In the genomic region with DNA sequence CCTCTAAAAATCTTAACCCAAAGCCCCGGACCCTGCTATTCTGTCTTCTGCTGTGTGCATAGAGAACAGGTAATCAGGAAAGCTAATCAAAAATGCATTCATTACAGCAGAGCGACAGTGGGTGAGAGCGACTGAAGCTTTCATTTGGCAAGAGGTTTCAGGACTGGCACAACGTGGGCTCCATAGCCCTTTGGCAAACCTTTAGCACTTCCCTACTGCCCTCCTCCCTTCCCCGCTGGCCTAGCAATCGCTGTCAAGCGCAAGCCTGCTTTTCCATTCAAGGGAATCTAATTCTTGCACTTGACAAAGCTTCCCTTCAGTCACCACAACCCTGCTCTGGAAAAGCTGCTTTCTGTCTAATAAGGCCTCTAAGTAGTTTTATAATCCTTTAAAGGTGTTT, we compare ENCODE assay signal across 33 mouse cellular contexts. TPM values are rescaled to one million over a fixed set of nuclear protein-coding genes. Genes with fewer than 3 reads are reported as not detected.
A peak's percentile ranks its signal among the peaks of the same experiment; 100 is the strongest.
DNase-seq lines count a peak whose midpoint lies in the region; ATAC-seq and TF ChIP-seq lines count a peak whose summit lies in the region.
"Had no signal": no experiment of that assay in that cellular context is flagged by ENCODE, and none has a peak within 500 bp of the region (broad histone marks: within the 10 kb centered on the region; RNA-seq: fewer than 3 reads in every experiment).

No protein-coding gene starts in this region.

- no peak for TF ChIP-seq CTCF in hindbrain, postnatal 0 days (IDR thresholded peaks at IDR 0.05; ENCODE audit: low read depth)

- H3K36me3 ChIP-seq in hindbrain, postnatal 0 days (ENCODE audit: insufficient read depth, low read length) = no peaks in the 10 kb centered on the region
- no peaks in the 10 kb centered on the region for H3K36me3 ChIP-seq in hindbrain, embryonic 11.5 days (ENCODE audit: control insufficient read depth, insufficient read depth, low read length)
- H3K36me3 ChIP-seq in midbrain, embryonic 16.5 days (ENCODE audit: control insufficient read depth, insufficient read depth, low read length) = no peaks in the 10 kb centered on the region
- no peaks in the 10 kb centered on the region for H3K36me3 ChIP-seq in midbrain, embryonic 11.5 days (ENCODE audit: control insufficient read depth, insufficient read depth, low read length)
- H3K36me3 ChIP-seq: embryonic facial prominence, embryonic 13.5 days; forebrain, embryonic 10.5 days; G1E; heart, embryonic 10.5 days; heart, embryonic 15.5 days; hindbrain, embryonic 15.5 days; intestine, embryonic 15.5 days; neural tube, embryonic 15.5 days had no signal

- H3K9me3 ChIP-seq in hindbrain, postnatal 0 days (ENCODE audit: low read length) = no peaks in the 10 kb centered on the region
- no peaks in the 10 kb centered on the region for H3K9me3 ChIP-seq in hindbrain, embryonic 11.5 days (ENCODE audit: control insufficient read depth, low read length)
- H3K9me3 ChIP-seq in midbrain, embryonic 16.5 days (replicated peaks; ENCODE audit: control insufficient read depth, low read length, poor library complexity, severe bottlenecking) = no peaks in the 10 kb centered on the region
- no peaks in the 10 kb centered on the region for H3K9me3 ChIP-seq in midbrain, embryonic 11.5 days (ENCODE audit: control insufficient read depth, low read length)
- H3K9me3 ChIP-seq: embryonic facial prominence, embryonic 13.5 days; forebrain, embryonic 10.5 days; G1E; heart, embryonic 10.5 days; heart, embryonic 15.5 days; hindbrain, embryonic 15.5 days; intestine, embryonic 15.5 days; neural tube, embryonic 15.5 days had no signal

- 0 out of 2 replicates have a peak, but pooled peaks have one; percentile 38 for ATAC-seq in hindbrain, postnatal 0 days
- no peak for ATAC-seq in hindbrain, embryonic 11.5 days (ENCODE audit: low FRiP score)
- no peak for ATAC-seq in midbrain, embryonic 16.5 days
- no peak for ATAC-seq in midbrain, embryonic 11.5 days (ENCODE audit: low FRiP score)
- ATAC-seq: intestine, embryonic 15.5 days; Patski had no signal

- H3K4me2 ChIP-seq in hindbrain, postnatal 0 days (ENCODE audit: low read depth, low read length) = no peak overlapping the region
- no peak overlapping the region for H3K4me2 ChIP-seq in hindbrain, embryonic 11.5 days (replicated peaks; ENCODE audit: low read depth, low read length)
- H3K4me2 ChIP-seq in midbrain, embryonic 16.5 days (ENCODE audit: low read length) = no peak overlapping the region
- no peak overlapping the region for H3K4me2 ChIP-seq in midbrain, embryonic 11.5 days
- H3K4me2 ChIP-seq: embryonic facial prominence, embryonic 13.5 days; heart, embryonic 15.5 days; hindbrain, embryonic 15.5 days; intestine, embryonic 15.5 days; neural tube, embryonic 15.5 days had no signal

- no peak overlapping the region for H3K9ac ChIP-seq in hindbrain, postnatal 0 days (replicated peaks; ENCODE audit: low read length)
- H3K9ac ChIP-seq in hindbrain, embryonic 11.5 days (ENCODE audit: low read depth, low read length) = no peak overlapping the region
- H3K9ac ChIP-seq in midbrain, embryonic 16.5 days (ENCODE audit: low read depth, low read length) = peak overlapping the region; percentile 14; the same call in 1 of the 2 replicates
- H3K9ac ChIP-seq in midbrain, embryonic 11.5 days (ENCODE audit: low read length) = no peak overlapping the region
- H3K9ac ChIP-seq: embryonic facial prominence, embryonic 13.5 days; heart, embryonic 15.5 days; hindbrain, embryonic 15.5 days; intestine, embryonic 15.5 days; liver, embryonic 14.5 days; neural tube, embryonic 15.5 days had no signal

- H3K4me1 ChIP-seq in hindbrain, postnatal 0 days (ENCODE audit: insufficient read depth, low read length) = no peaks in the 10 kb centered on the region
- no peaks in the 10 kb centered on the region for H3K4me1 ChIP-seq in hindbrain, embryonic 11.5 days (replicated peaks; ENCODE audit: control insufficient read depth, insufficient read depth, low read length)
- no peaks in the 10 kb centered on the region for H3K4me1 ChIP-seq in midbrain, embryonic 16.5 days (ENCODE audit: control insufficient read depth, insufficient read depth, low read length)
- H3K4me1 ChIP-seq in midbrain, embryonic 11.5 days (ENCODE audit: control insufficient read depth, insufficient read depth, low read length) = no peaks in the 10 kb centered on the region
- H3K4me1 ChIP-seq: embryonic facial prominence, embryonic 13.5 days; forebrain, embryonic 10.5 days; heart, embryonic 10.5 days; heart, embryonic 15.5 days; intestine, embryonic 15.5 days; neural tube, embryonic 15.5 days had no signal

- H3K4me3 ChIP-seq in hindbrain, postnatal 0 days (ENCODE audit: low read length) = no peak overlapping the region
- no peak overlapping the region for H3K4me3 ChIP-seq in hindbrain, embryonic 11.5 days (ENCODE audit: low read depth, low read length)
- H3K4me3 ChIP-seq in midbrain, embryonic 16.5 days (ENCODE audit: low read depth, low read length) = no peak overlapping the region
- no peak overlapping the region for H3K4me3 ChIP-seq in midbrain, embryonic 11.5 days (ENCODE audit: low read depth, low read length)
- H3K4me3 ChIP-seq: embryonic facial prominence, embryonic 13.5 days; forebrain, embryonic 10.5 days; heart, embryonic 10.5 days; heart, embryonic 15.5 days; hindbrain, embryonic 15.5 days; intestine, embryonic 15.5 days; neural tube, embryonic 15.5 days had no signal

- H3K27ac ChIP-seq in hindbrain, postnatal 0 days = no peak overlapping the region
- H3K27ac ChIP-seq in hindbrain, embryonic 11.5 days (ENCODE audit: low read depth, low read length) = no peak overlapping the region
- H3K27ac ChIP-seq in midbrain, embryonic 16.5 days (ENCODE audit: low read length) = peak overlapping the region; percentile 56
- H3K27ac ChIP-seq in midbrain, embryonic 11.5 days (ENCODE audit: low read depth, low read length) = no peak overlapping the region
- H3K27ac ChIP-seq: embryonic facial prominence, embryonic 13.5 days; forebrain, embryonic 10.5 days; heart, embryonic 10.5 days; heart, embryonic 15.5 days; hindbrain, embryonic 15.5 days; intestine, embryonic 15.5 days; liver, embryonic 14.5 days; macrophage; neural tube, embryonic 15.5 days; stomach, postnatal 0 days had no signal

- peak; percentile 53 to 58 for DNase-seq in cerebellum, postnatal 14 days
- no peak for DNase-seq in cerebellum, adult 18-20 months
- DNase-seq in hindbrain, postnatal 0 days (ENCODE audit: low spot score) = peak; percentile 34
- no peak for DNase-seq in hindbrain, embryonic 11.5 days (ENCODE audit: low spot score)
- DNase-seq in midbrain, embryonic 11.5 days (ENCODE audit: low spot score, missing footprints) = no peak
- no peak for DNase-seq in embryo, embryonic 11 days
- DNase-seq: adrenal gland, postnatal 14 days; cerebellum, adult 2 months; gastrocnemius, postnatal 25 days; heart, adult 11 months; kidney, adult 2 months; kidney, postnatal 36 days; layer of hippocampus, postnatal 36 days; liver; lung, adult 2 months; lung, postnatal 10 days; right cerebral cortex, adult 18-20 months; right cerebral cortex, postnatal 4 days; thymus, adult 18-20 months; thymus, postnatal 25 days had no signal

- no peaks in the 10 kb centered on the region for H3K27me3 ChIP-seq in hindbrain, postnatal 0 days (ENCODE audit: insufficient read depth, low read length)
- H3K27me3 ChIP-seq in hindbrain, embryonic 11.5 days (ENCODE audit: control insufficient read depth, insufficient read depth, low read length) = no peaks in the 10 kb centered on the region
- no peaks in the 10 kb centered on the region for H3K27me3 ChIP-seq in midbrain, embryonic 16.5 days (ENCODE audit: control insufficient read depth, insufficient read depth, low read depth, low read length)
- H3K27me3 ChIP-seq in midbrain, embryonic 11.5 days (ENCODE audit: control insufficient read depth, insufficient read depth, low read length) = no peaks in the 10 kb centered on the region
- H3K27me3 ChIP-seq: embryonic facial prominence, embryonic 13.5 days; heart, embryonic 15.5 days; hindbrain, embryonic 15.5 days; intestine, embryonic 15.5 days; neural tube, embryonic 15.5 days had no signal

- 44% methylated on average over 7 of the region's 7 CpGs for WGBS in hindbrain, postnatal 0 days
- WGBS in hindbrain, embryonic 11.5 days = 55% methylated on average over 7 of the region's 7 CpGs
- WGBS in midbrain, embryonic 16.5 days = 44% methylated on average over 7 of the region's 7 CpGs
- WGBS in midbrain, embryonic 11.5 days = 55% methylated on average over 7 of the region's 7 CpGs

RNA-seq across cellular contexts. Expression of a gene that starts 13.6 kb away (rescaled TPM):
- 15.3 and 17.8 TPM in 2 replicates for total RNA-seq in hindbrain, postnatal 0 days (2014; rRNA removed)
- polyA plus RNA-seq in hindbrain, postnatal 0 days (2015; fragmentation: Nextera tagmentation; extraction: Ambion mirVana) = 14.4 and 17.1 TPM in 2 replicates
- polyA plus RNA-seq in hindbrain, embryonic 11.5 days (2014; fragmentation: Nextera tagmentation; extraction: Ambion mirVana) = 4.2 and 5.8 TPM in 2 replicates
- polyA plus RNA-seq in midbrain, embryonic 16.5 days (2015; fragmentation: Nextera tagmentation; extraction: Ambion mirVana) = 20.0 and 20.7 TPM in 2 replicates
- 2.8 and 3.0 TPM in 2 replicates for polyA plus RNA-seq in midbrain, embryonic 11.5 days (2014; fragmentation: Nextera tagmentation; extraction: Ambion mirVana)
- polyA plus RNA-seq: G1E, Patski had no signal

Comparison
In these comparisons a context has a peak if more than half of its experiments do, and no peak if none do; other contexts are left out.
1. DNase-seq: peak in cerebellum, postnatal 14 days (2 of 2) and hindbrain, postnatal 0 days (single experiment); none in cerebellum, adult 18-20 months (0 of 2), hindbrain, embryonic 11.5 days (single experiment), midbrain, embryonic 11.5 days (single experiment) and embryo, embryonic 11 days (single experiment).